Mouse (Mus musculus): ENCODE measurements around the gene Snx29.

The Snx29 gene

DNA sequence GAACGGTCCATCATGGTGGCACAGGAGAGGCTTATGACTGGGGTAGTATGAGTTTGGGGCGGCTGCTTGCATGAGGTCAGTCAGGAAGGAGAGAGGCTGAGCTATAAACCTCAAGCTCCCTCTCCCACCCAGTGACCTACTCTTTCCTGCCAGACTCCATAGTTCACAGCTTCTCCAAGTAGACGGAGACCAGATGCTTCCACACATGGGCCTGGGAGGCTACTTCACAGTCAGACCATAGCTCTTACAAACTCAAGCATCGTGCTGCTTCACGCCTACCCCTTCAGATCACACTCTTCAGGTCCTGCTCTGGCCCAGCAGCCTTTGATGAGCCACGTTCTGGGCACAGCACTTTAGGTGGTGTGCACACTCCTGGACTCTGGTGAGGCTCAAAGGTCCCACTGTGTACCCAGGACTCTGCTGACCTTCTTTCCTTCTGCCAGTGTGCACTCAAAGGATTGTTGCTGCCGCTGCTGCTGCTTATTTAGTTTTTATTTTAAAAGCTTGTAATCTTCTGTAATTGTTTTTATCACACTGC lies 313.6 kb downstream of the Snx29 start:
- DNase-seq (ENCODE audit: low read depth, low spot score) = no peak

DNA sequence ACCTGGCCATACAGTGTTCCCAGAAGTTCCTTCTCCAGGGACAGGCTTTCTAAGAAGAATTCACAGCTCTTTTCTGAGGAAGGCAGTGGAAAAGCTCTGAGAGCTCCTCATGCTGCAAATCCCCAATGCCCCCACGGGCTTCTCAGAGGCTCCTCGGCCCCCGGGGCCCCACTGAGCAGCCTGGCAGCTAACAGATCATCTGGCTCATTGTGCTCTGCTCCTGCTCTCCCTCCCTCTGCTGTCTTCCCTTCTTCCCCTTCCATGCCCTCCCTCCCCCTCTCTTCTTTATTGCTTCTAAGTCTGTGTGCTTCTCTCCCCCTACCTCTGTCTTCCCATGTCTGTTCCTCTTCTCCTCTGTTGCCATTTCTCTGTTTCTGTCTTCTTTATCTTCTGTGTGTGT lies 314.2 kb downstream of the Snx29 start:
- DNase-seq (ENCODE audit: low read depth, low spot score) = no peak

DNA sequence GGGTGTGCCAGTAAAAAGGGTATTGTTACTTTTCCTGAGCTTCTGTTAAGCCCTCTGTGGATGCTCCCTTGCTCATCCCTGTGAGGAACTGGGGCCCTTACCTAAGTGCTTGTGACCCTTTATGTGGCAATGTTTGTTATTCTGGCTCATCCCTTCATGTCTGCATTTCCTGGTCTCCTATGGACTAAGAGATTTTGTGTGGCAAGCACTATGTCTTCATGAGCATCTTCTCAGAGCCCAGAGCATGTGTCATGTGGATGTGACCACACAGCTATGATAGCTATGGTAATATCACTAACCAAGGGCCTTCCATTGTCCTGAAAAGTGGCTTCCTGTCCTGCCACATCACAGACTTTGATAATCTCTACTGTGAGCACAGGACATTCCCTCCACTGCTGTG lies 315.1 kb downstream of the Snx29 start:
- no peak for DNase-seq (ENCODE audit: low read depth, low spot score)

DNA sequence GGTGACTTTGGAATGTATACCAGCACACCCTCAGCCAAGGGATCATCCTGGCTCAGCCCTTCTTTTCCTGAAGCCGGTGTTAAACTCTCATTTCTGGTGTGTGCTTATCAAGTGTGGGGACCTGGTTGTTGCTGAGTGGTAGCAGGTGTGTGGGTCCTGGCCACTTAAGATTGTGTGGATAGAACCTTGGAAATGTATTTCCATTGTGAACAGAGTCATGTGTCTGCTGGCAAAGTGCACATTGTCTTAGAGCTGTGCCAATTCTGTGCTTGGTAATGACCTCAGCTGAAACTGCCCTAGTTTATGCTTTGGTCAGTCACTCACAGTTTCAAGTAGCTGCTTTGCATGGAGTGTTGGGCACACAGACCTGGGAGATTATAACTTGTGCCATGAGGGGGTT lies 316.0 kb downstream of the Snx29 start:
- no peak for DNase-seq (ENCODE audit: low read depth, low spot score)

DNA sequence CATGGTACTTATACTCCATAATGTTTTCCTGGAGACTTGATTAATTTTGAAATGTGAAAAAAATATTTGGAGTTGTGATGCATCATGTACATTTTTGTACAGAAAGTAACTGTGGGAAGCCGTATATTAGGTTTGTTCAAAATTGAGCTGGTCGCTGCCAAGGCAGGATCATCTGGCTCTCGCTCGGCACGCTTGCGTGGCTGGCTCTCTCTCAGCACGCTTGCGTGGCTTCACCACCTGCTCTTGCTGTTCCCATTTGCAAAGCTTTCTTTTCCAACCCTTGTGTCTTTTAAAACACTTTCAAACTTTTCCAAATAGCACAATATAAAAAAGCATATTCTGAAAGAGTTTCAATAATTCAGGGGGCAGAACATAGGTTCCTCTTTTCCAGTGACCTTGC lies 317.2 kb downstream of the Snx29 start:
- no peak for DNase-seq (ENCODE audit: low read depth, low spot score)

DNA sequence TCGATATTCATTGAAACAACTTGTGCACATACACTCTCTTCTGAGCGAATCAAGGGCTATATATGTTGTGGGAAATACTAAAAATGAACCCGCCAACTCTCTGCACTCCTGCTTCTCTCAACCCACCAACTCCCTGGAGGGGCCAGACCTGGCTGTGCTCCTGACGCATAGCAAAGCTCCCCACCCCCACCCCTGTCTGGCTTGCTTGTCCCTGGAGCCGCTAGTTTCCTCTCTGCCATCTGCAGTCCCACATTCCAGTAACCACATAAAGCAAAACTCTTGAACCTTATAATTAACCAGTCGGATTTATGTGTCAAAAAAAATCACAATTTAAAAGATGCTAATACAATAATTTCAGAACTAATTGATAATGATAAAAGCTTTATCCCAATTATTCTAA lies 320.9 kb downstream of the Snx29 start:
- DNase-seq (ENCODE audit: low read depth, low spot score) = no peak

DNA sequence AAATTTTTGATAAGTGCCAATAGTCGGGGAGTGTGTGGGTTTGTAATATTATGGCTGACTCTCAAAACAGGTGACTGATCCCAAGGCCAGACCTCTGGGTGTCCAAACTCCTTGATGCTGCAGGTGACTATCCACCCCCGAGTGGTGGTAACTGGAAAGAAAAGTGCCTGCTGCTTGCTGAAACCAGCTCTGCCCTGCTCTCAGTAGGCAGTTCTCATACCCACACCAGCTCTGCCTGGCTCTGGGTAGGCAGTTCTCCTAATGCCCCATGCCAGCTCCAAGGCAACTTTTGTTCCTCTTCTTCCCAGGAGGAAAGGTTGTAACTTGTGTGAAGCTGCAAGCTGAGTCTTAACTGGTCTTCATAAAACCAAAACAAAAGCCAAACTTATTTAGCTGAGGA lies 321.7 kb downstream of the Snx29 start:
- no peak for DNase-seq (ENCODE audit: low read depth, low spot score)

DNA sequence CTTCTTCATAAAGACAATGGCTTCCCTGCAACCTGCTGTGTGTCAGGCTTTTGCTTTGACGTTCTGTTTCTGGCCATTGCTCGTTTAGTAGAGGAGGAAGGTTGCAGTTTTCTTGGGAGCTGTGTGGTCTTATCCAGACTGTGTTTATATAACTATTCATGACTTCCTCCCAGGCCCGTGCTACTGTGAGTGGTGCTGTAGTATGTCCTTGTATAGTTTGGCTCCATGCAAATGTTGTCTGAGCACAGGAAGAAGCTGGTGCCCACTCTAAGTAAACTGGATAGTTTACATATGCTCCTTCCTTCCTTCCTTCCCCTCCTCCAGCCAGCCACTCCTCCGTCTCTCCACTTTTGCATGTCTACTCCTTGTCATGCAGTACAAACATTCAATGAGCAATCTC lies 323.0 kb downstream of the Snx29 start:
- DNase-seq (ENCODE audit: low read depth, low spot score) = no peak

DNA sequence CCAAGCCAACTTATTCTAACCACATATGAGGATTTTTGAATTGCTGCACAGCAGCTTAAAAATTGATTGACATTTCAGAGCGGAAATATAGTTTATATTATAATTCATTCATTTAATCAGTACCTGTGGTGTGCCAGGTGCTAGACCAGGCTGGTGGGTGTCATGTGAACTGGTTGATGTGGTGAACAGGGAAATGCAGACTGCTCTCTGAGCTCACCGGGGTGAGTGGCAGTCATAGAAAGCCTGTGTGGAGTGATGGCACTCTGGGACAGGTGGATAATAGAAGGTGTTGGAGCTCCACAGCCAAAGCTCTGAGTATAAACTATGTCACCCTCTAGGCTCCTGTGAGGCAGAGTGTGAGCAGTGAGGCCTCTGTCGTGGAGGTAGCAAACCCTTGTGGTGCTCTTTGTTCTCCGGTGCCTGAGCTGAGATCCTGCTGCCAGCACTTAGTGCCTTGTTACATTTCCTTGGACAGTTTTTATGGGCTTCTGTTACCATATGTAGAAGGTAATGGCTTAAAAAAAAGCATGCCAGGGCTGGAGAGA lies 324.1 kb downstream of the Snx29 start:
- DNase-seq (ENCODE audit: low read depth, low spot score) = no peak

DNA sequence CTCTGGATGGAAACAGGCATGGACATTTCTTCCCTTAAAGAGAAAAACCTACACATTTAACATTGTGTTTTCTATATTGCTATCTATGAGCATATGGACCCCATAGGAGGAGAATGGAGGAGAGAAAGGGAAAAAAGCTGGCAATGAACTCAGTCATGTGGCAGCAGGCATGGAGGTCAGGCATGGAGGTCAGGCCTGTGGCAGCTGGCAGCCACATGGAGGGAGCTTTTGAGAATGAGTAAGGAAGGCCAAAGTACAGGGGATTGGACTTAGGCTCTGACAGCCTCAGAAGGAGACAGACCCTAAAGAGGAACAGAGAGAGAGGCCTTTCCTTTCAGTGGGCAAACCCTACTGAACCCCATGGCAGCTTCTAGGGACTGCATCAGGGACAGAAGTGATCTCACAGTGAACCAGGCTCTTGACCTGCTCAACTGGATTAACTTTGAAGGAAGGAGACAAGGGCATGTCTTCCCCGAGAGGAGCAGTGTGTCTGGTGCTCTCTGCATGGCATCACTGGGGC lies 325.5 kb downstream of the Snx29 start:
- DNase-seq (ENCODE audit: low read depth, low spot score) = no peak

DNA sequence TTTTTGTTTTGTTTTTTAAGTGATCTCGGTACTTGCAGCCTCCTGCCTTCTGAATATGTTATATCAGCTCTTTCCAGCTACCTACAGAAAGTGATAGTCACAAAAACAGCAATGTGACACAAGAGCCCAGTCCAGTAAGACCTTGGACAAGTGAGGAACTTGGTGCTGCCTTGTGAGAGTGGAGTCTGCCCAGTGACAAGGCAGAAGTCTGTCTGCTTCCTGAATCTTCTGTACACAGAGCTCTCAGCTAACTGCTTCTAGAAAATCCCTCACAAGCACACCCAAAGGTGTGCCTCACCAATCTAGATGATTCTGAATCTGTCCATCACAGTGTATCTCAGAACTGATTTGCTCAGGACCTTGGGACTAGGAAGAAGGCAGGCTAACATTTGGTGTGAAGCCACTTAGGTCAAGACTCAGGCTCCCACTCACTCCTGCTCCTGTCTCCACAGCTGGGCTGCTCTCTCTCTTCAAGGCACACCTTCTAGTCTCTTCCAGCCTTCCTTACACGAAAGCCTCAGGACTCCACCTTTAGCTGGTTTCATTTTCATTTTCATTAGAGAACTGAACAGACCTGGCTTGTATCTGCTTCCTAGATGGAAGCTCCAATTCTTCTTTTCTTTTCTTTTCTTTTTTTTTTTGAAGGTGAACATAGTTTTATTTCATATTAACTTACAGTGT lies 330.1 kb downstream of the Snx29 start:
- no peak for DNase-seq (ENCODE audit: low read depth, low spot score)

DNA sequence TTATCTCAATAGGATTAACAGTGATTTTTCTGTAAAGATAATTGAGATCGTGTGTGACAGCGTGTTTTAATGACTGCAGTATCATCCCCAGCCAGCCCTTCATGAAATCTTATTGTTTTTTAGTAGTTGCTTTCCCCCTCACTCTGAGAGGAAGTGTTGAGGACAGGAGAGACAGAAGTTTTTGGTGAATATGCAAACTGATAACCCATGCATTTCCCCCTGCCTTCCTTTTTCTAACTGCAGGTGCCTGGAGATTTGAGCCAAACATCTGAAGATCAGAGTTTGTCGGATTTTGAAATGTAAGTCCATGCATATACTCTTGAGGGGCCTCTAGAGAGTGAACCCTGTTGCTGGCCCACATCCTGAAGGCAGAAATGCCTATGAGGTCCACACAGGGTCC lies 333.2 kb downstream of the Snx29 start:
- DNase-seq (ENCODE audit: low read depth, low spot score) = no peak

DNA sequence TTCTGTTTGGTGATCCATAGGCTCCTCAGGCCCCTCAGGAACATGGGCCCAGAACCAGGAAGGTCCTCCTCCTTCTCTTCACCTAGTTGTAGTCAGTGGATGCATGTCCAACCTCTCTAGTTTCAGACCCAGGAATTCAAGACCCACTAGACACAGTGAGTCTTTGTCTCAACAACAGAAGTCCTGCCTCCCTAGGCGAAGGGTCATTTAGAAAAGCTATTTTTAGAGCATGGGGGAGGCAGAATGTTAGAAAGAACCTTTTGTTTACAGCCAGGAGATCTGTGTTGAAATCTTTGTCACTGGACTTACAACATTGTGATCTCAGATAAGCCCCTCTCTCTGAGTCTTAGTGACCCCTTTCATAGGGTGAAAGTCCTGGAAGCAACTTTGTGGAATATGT lies 334.4 kb downstream of the Snx29 start:
- DNase-seq (ENCODE audit: low read depth, low spot score) = no peak

DNA sequence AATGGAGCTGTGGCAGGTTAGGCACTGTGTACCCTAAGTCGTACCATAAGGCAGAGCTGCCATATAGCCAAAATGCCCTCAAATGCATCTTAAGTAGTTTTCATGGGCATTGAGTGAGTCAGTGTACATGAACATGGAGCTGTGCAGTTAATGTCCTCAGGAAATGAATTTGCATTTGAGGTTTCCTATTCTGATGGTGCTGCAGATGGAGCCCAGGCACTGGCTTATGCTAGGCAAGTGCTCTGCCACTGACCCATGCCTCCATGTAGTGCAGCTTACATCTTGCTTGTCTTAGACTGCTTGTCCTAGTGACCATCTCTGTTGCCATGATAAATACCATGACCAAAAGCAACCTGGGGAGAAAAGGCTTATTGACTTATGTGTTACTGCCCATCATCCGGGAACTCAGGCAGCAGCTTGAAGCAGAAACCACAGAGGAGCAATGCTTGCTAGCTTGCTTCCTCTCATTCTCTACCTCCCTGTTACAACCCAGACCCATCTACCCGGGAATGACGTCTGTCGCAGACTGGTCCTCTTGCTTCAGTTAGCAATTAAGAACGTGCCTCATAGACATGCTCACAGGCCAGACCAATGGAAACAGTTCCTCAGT lies 336.5 kb downstream of the Snx29 start:
- DNase-seq (ENCODE audit: low read depth, low spot score) = no peak

DNA sequence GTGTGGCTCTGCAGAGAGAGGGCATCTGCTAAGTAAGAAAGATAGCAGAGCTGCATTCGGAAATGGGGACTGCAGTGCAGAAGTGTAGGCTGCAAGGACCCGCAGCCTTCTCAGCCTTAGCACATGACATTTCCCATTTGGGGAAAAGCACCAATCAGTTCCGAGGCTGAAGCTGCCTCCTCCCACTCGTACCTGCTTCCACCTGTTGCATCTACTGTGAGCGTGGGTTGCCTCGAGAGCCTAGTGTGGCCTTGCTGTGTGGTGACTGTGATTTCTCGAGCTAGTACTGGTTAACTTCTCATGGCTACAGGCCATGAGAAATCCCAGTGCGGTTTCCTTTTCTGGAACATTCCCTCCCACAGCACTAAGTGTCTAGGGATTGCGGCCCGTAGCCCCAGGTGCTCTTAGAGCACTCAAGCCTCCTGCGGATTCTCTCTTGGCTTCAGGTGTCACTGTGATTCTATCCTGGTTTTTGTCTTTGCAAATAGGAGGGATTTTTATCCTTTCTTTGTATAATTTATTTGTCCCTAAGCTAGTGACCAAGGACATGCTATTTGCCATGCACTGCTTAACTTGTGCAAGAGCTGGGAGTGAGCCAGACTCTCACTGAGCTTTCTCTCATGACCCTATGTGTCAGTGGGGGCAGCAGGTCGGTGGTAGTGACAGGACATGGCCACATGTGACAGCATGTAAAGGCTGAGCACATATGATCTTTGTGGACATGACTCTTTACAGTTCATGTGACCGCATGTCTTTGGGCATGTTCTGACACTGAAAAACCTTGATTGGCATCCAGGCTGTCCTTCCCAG lies 342.4 kb downstream of the Snx29 start:
- DNase-seq (ENCODE audit: low read depth, low spot score) = no peak

DNA sequence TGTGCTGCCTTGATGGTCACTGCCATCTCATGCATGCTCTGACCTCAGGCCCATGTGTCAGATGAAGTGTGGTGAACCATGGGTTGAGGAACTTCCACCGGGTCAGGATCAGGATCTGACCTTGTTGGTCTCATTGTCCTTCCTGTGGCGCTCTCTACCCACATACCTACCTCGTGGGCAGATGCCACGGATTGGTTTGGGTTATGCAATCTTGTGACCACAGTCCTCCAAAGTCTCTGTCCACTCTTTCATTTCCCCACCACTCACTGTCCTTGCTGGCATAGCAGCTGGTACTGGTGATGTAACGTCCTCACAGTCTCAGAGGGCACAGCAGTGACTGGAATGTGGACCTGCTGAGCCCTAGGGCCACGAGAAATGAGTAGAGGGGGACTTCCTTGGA lies 343.2 kb downstream of the Snx29 start:
- DNase-seq (ENCODE audit: low read depth, low spot score) = no peak

DNA sequence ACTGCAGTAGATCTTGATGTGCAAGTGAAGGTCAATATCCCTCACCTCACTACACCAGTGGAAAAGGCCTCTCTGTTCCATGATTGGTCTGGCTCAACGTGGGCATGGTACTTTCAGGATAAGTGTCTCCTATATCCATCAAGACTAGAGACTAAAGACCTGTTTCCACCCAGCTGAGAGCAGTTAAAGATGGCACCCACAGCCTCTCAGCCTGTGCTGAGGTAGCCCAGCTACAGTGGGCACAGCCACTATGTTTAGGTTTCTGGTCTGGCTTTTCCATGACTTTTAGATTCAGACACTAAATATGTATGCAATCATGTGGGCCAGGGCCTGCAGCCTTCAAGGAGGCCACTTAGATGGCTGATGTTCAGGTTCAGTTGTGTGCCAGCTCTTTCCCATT lies 345.7 kb downstream of the Snx29 start:
- DNase-seq (ENCODE audit: low read depth, low spot score) = no peak

DNA sequence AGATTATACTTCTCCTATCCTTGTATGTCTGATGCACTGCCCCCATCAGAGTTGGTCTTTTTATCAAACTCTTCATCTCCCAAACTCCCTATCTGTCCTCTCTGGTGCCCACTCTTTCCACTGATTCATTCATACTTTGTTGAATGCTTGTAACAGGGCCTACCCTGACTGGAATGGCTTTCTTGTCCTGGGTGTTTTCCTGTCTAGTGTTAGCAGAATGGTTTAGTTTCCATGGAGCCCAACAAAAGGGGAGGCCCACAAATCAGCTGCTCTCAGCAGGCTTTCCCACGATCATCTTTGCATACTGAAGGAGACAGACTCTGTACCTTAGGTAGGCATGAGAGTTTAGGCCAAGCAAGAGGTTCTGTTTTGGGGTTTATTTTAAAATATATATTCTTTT lies 346.2 kb downstream of the Snx29 start:
- peak; percentile 7 for DNase-seq (ENCODE audit: low read depth, low spot score)

DNA sequence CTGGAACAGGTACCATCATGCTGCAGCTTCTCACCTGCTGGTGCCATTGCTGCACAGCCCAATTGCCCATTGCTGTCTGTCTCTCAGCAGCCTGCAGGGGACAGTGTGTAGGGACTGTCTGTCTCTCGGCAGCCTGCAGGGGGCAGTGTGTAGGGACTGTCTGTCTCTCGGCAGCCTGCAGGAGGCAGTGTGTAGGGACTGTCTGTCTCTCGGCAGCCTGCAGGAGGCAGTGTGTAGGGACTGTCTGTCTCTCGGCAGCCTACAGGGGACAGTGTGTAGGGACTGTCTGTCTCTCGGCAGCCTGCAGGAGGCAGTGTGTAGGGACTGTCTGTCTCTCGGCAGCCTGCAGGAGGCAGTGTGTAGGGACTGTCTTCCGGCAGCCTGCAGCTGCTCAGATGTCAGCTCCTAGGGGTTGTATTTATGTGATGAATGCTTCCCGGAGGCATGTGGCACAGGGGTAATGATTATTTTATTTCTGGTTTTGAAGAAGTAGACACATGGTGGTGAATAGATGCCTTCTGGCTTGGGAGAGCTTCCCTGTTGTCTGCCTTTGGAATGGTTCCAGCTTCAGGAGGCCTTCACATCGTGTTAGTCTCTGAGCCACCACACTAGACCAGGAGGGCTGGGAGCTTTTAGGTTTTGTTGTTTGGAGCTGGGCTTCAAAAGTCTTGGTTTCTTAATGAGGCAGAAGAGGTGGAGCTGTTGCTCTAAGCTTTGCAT lies 347.7 kb downstream of the Snx29 start:
- peak; percentile 41 for DNase-seq (ENCODE audit: low read depth, low spot score)

DNA sequence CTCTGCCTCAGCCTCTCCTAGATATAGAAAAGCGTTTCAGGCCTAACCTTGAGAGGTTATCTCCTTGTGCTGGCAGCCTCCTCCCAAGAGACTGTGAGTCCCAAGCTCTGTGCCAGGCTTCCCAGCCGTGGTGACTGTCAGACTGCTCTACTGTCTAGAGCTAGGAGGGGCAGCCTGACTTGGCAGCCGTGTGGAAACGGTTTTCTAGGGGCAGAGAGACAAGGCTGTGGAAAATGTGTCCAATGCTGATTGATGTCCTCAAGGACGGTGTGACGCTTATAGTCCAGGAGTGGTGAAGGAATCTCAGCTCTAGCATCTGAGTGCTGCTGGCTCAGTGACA lies 348.2 kb downstream of the Snx29 start:
- DNase-seq (ENCODE audit: low read depth, low spot score) = no peak

DNA sequence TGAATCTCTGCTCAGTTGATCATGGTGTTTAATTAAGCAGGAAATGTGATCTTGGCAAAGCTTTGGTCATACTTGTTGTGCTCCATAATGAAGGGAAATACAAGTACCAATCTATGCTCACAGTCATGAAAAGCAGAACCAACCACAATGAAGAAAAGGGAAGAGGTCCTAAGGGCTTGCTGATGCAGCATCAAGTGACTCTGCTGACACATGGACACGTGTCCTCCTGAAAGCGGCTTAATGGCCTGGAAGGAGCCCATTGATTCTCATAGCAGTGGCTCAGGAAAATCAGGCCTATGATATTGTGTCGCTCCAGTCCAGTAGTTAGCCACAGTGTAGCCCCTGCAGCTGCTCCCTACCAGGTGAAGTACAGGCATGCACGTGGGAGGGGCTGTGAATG lies 353.3 kb downstream of the Snx29 start:
- no peak for DNase-seq (ENCODE audit: low read depth, low spot score)

DNA sequence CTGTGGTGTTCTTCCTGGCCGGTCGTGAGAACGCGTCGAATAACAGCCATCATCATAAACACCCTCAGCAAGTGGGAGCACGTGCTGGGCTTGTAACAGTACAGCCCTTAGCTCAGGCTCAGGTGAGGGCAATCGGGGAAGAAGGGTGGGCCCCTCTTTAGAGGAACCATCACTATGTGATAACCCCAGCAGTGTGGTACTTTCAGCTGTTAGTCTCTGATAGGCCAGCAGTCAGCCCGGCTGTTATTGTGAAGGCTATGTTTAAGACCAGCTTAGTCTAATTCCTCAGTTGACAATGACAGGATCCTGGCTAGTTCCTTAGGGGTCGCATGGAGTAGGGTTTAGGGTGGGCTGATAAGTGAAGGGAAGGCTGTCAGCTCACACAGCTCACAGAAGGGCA lies 362.6 kb downstream of the Snx29 start:
- no peak for DNase-seq (ENCODE audit: low read depth, low spot score)

Measured in R1 (cell line).